ENCODE assay signal across 26 mouse cellular contexts in genomic region chr2:91309546-91309945, GRCm38 (mm10). TPM values are rescaled to one million over a fixed set of nuclear protein-coding genes. Genes with fewer than 3 reads are reported as not detected.
"Had no signal": no experiment of that assay in that cellular context is flagged by ENCODE, and none has a peak within 500 bp of the region (broad histone marks: within the 10 kb centered on the region; RNA-seq: fewer than 3 reads in every experiment).

No protein-coding gene starts in this region.

- H3K27ac ChIP-seq: gastrocnemius, adult 2 months; heart, embryonic 10.5 days; hindbrain, embryonic 10.5 days; hindbrain, embryonic 12.5 days; hindbrain, embryonic 14.5 days; intestine, embryonic 15.5 days; layer of hippocampus, adult 2 months; limb, embryonic 13.5 days; limb, embryonic 15.5 days; liver, embryonic 12.5 days; liver, embryonic 14.5 days had no signal

- ATAC-seq: hindbrain, embryonic 16.5 days; inflammation-experienced regulatory T-cells, adult 6 months; intestine, embryonic 15.5 days; liver, embryonic 12.5 days had no signal

- H3K4me1 ChIP-seq: limb, embryonic 13.5 days had no signal

- H3K9me3 ChIP-seq: heart, embryonic 10.5 days; heart, embryonic 12.5 days; hindbrain, embryonic 10.5 days; hindbrain, embryonic 12.5 days; intestine, embryonic 15.5 days; limb, embryonic 13.5 days; limb, embryonic 15.5 days; liver, embryonic 12.5 days had no signal

- H3K27me3 ChIP-seq: heart, embryonic 12.5 days; hindbrain, embryonic 12.5 days; intestine, embryonic 15.5 days; limb, embryonic 13.5 days; limb, embryonic 15.5 days; liver, embryonic 12.5 days had no signal

- DNase-seq: gastrocnemius, adult 2 months; gastrocnemius, postnatal 10 days; gastrocnemius, postnatal 25 days; heart, adult 18-20 months; heart, postnatal 10 days; heart, postnatal 4 days; kidney, adult 18-20 months; kidney, adult 8-10 months; kidney, postnatal 10 days; kidney, postnatal 25 days; kidney, postnatal 4 days; left cerebral cortex, postnatal 4 days had no signal

- H3K36me3 ChIP-seq: heart, embryonic 10.5 days; heart, embryonic 12.5 days; hindbrain, embryonic 10.5 days; hindbrain, embryonic 12.5 days; intestine, embryonic 15.5 days; limb, embryonic 13.5 days; limb, embryonic 15.5 days; liver, embryonic 12.5 days had no signal

- H3K4me3 ChIP-seq: gastrocnemius, adult 2 months; heart, embryonic 10.5 days; heart, embryonic 12.5 days; hindbrain, embryonic 10.5 days; hindbrain, embryonic 12.5 days; intestine, embryonic 15.5 days; layer of hippocampus, adult 2 months; limb, embryonic 13.5 days; limb, embryonic 15.5 days; liver, embryonic 12.5 days had no signal

- H3K4me2 ChIP-seq: heart, embryonic 12.5 days; hindbrain, embryonic 12.5 days; hindbrain, embryonic 14.5 days; intestine, embryonic 15.5 days; limb, embryonic 13.5 days; limb, embryonic 15.5 days; liver, embryonic 12.5 days had no signal

- H3K9ac ChIP-seq: heart, embryonic 12.5 days; hindbrain, embryonic 12.5 days; hindbrain, embryonic 14.5 days; intestine, embryonic 15.5 days; limb, embryonic 13.5 days; limb, embryonic 15.5 days; liver, embryonic 12.5 days; liver, embryonic 14.5 days had no signal

RNA-seq across cellular contexts. Expression of gene Pacsin3, which starts 53.8 kb away (rescaled TPM):
- total RNA-seq: granulocyte monocyte progenitor cell, adult 5-6 weeks had no signal
